Mouse (Mus musculus): ENCODE measurements around the gene Xdh. TPM values are rescaled to one million over a fixed set of nuclear protein-coding genes. Genes with fewer than 3 reads are reported as not detected.

The Xdh gene
- polyA plus RNA-seq, 1 experiment from 2014 or later: 1.9 TPM

- Histone ChIP-seq H3K27me3 (ENCODE audit: insufficient read depth, low read length) (no peaks in the 10 kb centered on the region), H3K4me2 (ENCODE audit: low read length) (no peak overlapping the region), H3K4me1 (replicated peaks; ENCODE audit: insufficient read depth, low read length) (no peaks in the 10 kb centered on the region), H3K4me3 (replicated peaks; ENCODE audit: low read depth, low read length) (no peak overlapping the region), H3K9ac (ENCODE audit: low read depth, low read length) (no peak overlapping the region), H3K36me3 (ENCODE audit: insufficient read depth, low read length) (no peaks in the 10 kb centered on the region), H3K27ac (peak overlapping the region; percentile 65), H3K9me3 (replicated peaks; ENCODE audit: low read length) (no peaks in the 10 kb centered on the region)
- WGBS: 42% methylated on average over 2 of the region's 2 CpGs
- ATAC-seq (replicated peaks; ENCODE audit: low FRiP score, low read depth) (no peak), DNase-seq (ENCODE audit: low spot score) (peak; percentile 75)
- no peak for TF ChIP-seq CTCF (IDR thresholded peaks at IDR 0.05; ENCODE audit: low read depth)
Measured at GRCm38 (mm10) chr17:73962628-73963043, 12.6 kb upstream of the Xdh start.

GRCm38 (mm10) chr17:73961801-73962403, 11.9 kb upstream of the Xdh start:
- no peak for ATAC-seq (replicated peaks; ENCODE audit: low FRiP score, low read depth)
- peak overlapping the region; percentile 8; the same call in 1 of the 2 replicates for H3K27ac ChIP-seq
- 69% methylated on average over 1 of the region's 1 CpGs for WGBS

GRCm38 (mm10) chr17:73960745-73961144, 10.7 kb upstream of the Xdh start:
- no peak overlapping the region for H3K4me2 ChIP-seq (ENCODE audit: low read length)
- no peaks in the 10 kb centered on the region for H3K27me3 ChIP-seq (ENCODE audit: insufficient read depth, low read length)
- no peak for TF ChIP-seq CTCF (IDR thresholded peaks at IDR 0.05; ENCODE audit: low read depth)
- H3K36me3 ChIP-seq (ENCODE audit: insufficient read depth, low read length): no peaks in the 10 kb centered on the region
- H3K27ac ChIP-seq: no peak overlapping the region
- H3K9me3 ChIP-seq (replicated peaks; ENCODE audit: low read length): no peaks in the 10 kb centered on the region
- H3K4me1 ChIP-seq (replicated peaks; ENCODE audit: insufficient read depth, low read length): no peaks in the 10 kb centered on the region
- DNase-seq (ENCODE audit: low spot score): no peak
- WGBS: 86% methylated on average over 4 of the region's 4 CpGs
- ATAC-seq (replicated peaks; ENCODE audit: low FRiP score, low read depth): no peak
- H3K4me3 ChIP-seq (replicated peaks; ENCODE audit: low read depth, low read length): no peak overlapping the region
- H3K9ac ChIP-seq (ENCODE audit: low read depth, low read length): no peak overlapping the region

More at GRCm38 (mm10) chr17:73961801-73962403, 11.9 kb upstream of the Xdh start:
- no peaks in the 10 kb centered on the region for H3K4me1 ChIP-seq (replicated peaks; ENCODE audit: insufficient read depth, low read length)
- no peak for TF ChIP-seq CTCF (IDR thresholded peaks at IDR 0.05; ENCODE audit: low read depth)
- no peak overlapping the region for H3K4me3 ChIP-seq (replicated peaks; ENCODE audit: low read depth, low read length)
- no peak overlapping the region for H3K4me2 ChIP-seq (ENCODE audit: low read length)
- DNase-seq (ENCODE audit: low spot score): no peak
- H3K9me3 ChIP-seq (replicated peaks; ENCODE audit: low read length): no peaks in the 10 kb centered on the region
- no peaks in the 10 kb centered on the region for H3K27me3 ChIP-seq (ENCODE audit: insufficient read depth, low read length)
- no peak overlapping the region for H3K9ac ChIP-seq (ENCODE audit: low read depth, low read length)
- no peaks in the 10 kb centered on the region for H3K36me3 ChIP-seq (ENCODE audit: insufficient read depth, low read length)

DNA sequence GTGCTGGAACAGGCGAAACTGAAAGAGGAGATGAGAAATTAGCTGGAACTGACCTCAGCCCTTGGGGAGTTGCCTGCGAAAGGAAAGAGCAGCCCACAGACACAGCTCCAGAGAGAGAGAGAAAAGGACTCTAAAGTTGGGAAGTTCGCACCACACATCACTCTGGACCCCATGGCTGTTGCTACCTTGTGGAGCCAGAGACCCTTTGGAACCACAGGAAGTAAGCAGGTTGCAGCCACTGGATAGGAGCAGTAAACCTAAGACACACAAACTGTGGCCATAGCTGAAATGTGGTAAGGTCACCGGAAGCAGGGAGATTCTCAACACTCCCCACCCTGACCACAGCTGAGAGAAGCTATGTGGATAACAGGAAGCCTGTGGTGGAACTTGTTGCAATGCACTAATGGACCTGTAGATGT, 2.1 kb upstream of the Xdh start:
- H3K36me3 ChIP-seq (ENCODE audit: insufficient read depth, low read length): no peaks in the 10 kb centered on the region
- no peaks in the 10 kb centered on the region for H3K4me1 ChIP-seq (replicated peaks; ENCODE audit: insufficient read depth, low read length)
- H3K4me2 ChIP-seq (ENCODE audit: low read length): no peak overlapping the region
- no peak overlapping the region for H3K4me3 ChIP-seq (replicated peaks; ENCODE audit: low read depth, low read length)
- ATAC-seq (replicated peaks; ENCODE audit: low FRiP score, low read depth) (no peak), DNase-seq (ENCODE audit: low spot score) (no peak)
- TF ChIP-seq CTCF (IDR thresholded peaks at IDR 0.05; ENCODE audit: low read depth): no peak
- H3K9ac ChIP-seq (ENCODE audit: low read depth, low read length): no peak overlapping the region
- 68% methylated on average over 4 of the region's 4 CpGs for WGBS
- no peaks in the 10 kb centered on the region for H3K27me3 ChIP-seq (ENCODE audit: insufficient read depth, low read length)
- H3K27ac ChIP-seq: no peak overlapping the region
- H3K9me3 ChIP-seq (replicated peaks; ENCODE audit: low read length): no peaks in the 10 kb centered on the region

DNA sequence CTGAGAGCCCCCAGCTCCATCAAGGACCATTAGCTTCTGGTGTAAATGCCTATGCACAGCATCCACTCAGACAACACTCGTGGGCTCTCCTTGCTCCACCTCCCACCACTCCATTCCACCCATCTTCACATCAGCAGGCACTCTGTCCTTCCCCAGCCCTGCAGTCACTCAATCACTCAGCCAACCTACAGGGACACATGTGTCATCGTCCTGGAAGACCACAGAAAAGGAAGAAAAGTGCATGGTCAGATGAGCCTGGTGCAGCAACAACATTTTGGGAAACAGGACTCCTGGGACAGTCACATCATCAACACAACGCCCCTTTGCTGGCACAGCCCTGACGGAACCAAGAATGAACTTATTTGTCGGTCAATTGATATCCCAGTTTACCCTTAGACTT, 974 bp upstream of the Xdh start:
- H3K9me3 ChIP-seq (replicated peaks; ENCODE audit: low read length): no peaks in the 10 kb centered on the region
- H3K27me3 ChIP-seq (ENCODE audit: insufficient read depth, low read length): no peaks in the 10 kb centered on the region
- DNase-seq (ENCODE audit: low spot score): no peak
- TF ChIP-seq CTCF (IDR thresholded peaks at IDR 0.05; ENCODE audit: low read depth): no peak
- 86% methylated on average over 5 of the region's 5 CpGs for WGBS
- H3K4me3 ChIP-seq (replicated peaks; ENCODE audit: low read depth, low read length): no peak overlapping the region
- no peaks in the 10 kb centered on the region for H3K4me1 ChIP-seq (replicated peaks; ENCODE audit: insufficient read depth, low read length)
- H3K4me2 ChIP-seq (ENCODE audit: low read length): no peak overlapping the region
- H3K27ac ChIP-seq: no peak overlapping the region
- ATAC-seq (replicated peaks; ENCODE audit: low FRiP score, low read depth): no peak
- no peaks in the 10 kb centered on the region for H3K36me3 ChIP-seq (ENCODE audit: insufficient read depth, low read length)
- H3K9ac ChIP-seq (ENCODE audit: low read depth, low read length): no peak overlapping the region

- H3K4me3 ChIP-seq (replicated peaks; ENCODE audit: low read depth, low read length): no peak overlapping the region
- peak overlapping the region; percentile 30 for H3K4me2 ChIP-seq (ENCODE audit: low read length)
- no peaks in the 10 kb centered on the region for H3K4me1 ChIP-seq (replicated peaks; ENCODE audit: insufficient read depth, low read length)
- no peaks in the 10 kb centered on the region for H3K36me3 ChIP-seq (ENCODE audit: insufficient read depth, low read length)
- H3K27ac ChIP-seq: no peak overlapping the region
- ATAC-seq (replicated peaks; ENCODE audit: low FRiP score, low read depth) (0 out of 2 replicates have a peak, but pooled peaks have one; percentile 48), DNase-seq (ENCODE audit: low spot score) (peak; percentile 77)
- H3K9me3 ChIP-seq (replicated peaks; ENCODE audit: low read length): no peaks in the 10 kb centered on the region
- peak; percentile 74 for TF ChIP-seq CTCF (IDR thresholded peaks at IDR 0.05; ENCODE audit: low read depth)
- no peak overlapping the region for H3K9ac ChIP-seq (ENCODE audit: low read depth, low read length)
- no peaks in the 10 kb centered on the region for H3K27me3 ChIP-seq (ENCODE audit: insufficient read depth, low read length)
- WGBS: 48% methylated on average over 4 of the region's 4 CpGs
Measured at GRCm38 (mm10) chr17:73949498-73949897, 498 bp downstream of the Xdh start.

GRCm38 (mm10) chr17:73948801-73949200, 1.2 kb downstream of the Xdh start:
- ATAC-seq (replicated peaks; ENCODE audit: low FRiP score, low read depth): no peak
- Histone ChIP-seq H3K36me3 (ENCODE audit: insufficient read depth, low read length) (no peaks in the 10 kb centered on the region), H3K27ac (no peak overlapping the region), H3K4me2 (ENCODE audit: low read length) (no peak overlapping the region), H3K4me3 (replicated peaks; ENCODE audit: low read depth, low read length) (no peak overlapping the region), H3K9me3 (replicated peaks; ENCODE audit: low read length) (no peaks in the 10 kb centered on the region), H3K9ac (ENCODE audit: low read depth, low read length) (no peak overlapping the region), H3K4me1 (replicated peaks; ENCODE audit: insufficient read depth, low read length) (no peaks in the 10 kb centered on the region), H3K27me3 (ENCODE audit: insufficient read depth, low read length) (no peaks in the 10 kb centered on the region)
- WGBS: 57% methylated on average over 2 of the region's 2 CpGs
- no peak for TF ChIP-seq CTCF (IDR thresholded peaks at IDR 0.05; ENCODE audit: low read depth)
- DNase-seq (ENCODE audit: low spot score): peak; percentile 29

Data from kidney, postnatal 0 days (tissue).